Mouse (Mus musculus) E14TG2a.4 (cell line): ENCODE results near the gene Ntm.

Experiments used
- CTCF ChIP-seq: conservative IDR thresholded peaks from 2 replicates; pipeline ENCODE4 v1.5.1; 2014; ENCODE audit warnings: low read length
- NANOG ChIP-seq: IDR thresholded peaks from 2 replicates; pipeline ENCODE4 v1.6.1; 2014; ENCODE audit warnings: borderline replicate concordance, low read length, mixed read lengths
- POU5F1 ChIP-seq: IDR thresholded peaks from 2 replicates; pipeline ENCODE4 v1.6.1; 2014; ENCODE audit warnings: low read length, borderline replicate concordance

DNA sequence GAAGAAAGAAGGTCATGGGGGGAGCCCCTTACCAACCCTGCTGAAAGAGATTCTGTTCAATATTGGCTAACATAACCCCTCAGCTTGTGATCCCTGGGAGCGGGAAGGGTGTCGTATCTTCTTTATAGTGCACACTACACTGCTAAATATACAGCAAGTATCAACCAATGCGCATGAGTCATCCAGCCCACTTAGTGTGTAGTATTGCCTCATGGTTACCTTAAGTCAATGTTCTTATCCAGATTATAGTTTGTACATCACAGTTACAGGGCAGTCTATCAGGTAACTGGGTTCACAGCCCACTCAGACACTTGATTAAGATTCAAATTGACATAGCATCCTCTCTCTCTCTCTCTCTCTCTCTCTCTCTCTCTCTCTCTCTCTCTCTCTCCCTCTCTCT is 636.7 kb downstream of the Ntm start:
- TF ChIP-seq CTCF (no peak), NANOG (no peak), POU5F1 (no peak)
